Mouse (Mus musculus) cortical plate, adult 2 months (tissue): ENCODE results near the gene Ankfy1. TPM values are rescaled to one million over a fixed set of nuclear protein-coding genes. Genes with fewer than 3 reads are reported as not detected.
A peak's percentile ranks its signal among the peaks of the same experiment; 100 is the strongest.
"Not testable (repeated sequence)": the region's sequence is repeated elsewhere in the genome, so short reads cannot be mapped to it uniquely, and the experiment has no call there.

Experiments used
- H3K27ac ChIP-seq: fragments of 200-500 bp; 2 replicates; pipeline ENCODE4 v1.5.1; 2012; ENCODE audit warnings: low read length, control low read depth, inconsistent platforms; ENCODE audit not compliant: insufficient read depth
- H3K4me1 ChIP-seq: fragments of 200-500 bp; 2 replicates; pipeline ENCODE4 v1.6.1; 2011; ENCODE audit warnings: low read length; ENCODE audit not compliant: control insufficient read depth, insufficient read depth
- H3K4me3 ChIP-seq: fragments of 200-500 bp; 2 replicates; pipeline ENCODE4 v1.5.1; 2011; ENCODE audit warnings: mild to moderate bottlenecking, low read length, control low read depth; ENCODE audit not compliant: insufficient read depth
- CTCF ChIP-seq: fragments of 200-500 bp; IDR thresholded peaks from 2 replicates; pipeline ENCODE4 v1.5.1; 2011; ENCODE audit warnings: mild to moderate bottlenecking, control low read depth, low read length; ENCODE audit not compliant: insufficient read depth; ENCODE audit errors: extremely low read depth
- POLR2A ChIP-seq: fragments of 200-500 bp; IDR thresholded peaks from 2 replicates; pipeline ENCODE4 v1.6.1; 2011; ENCODE audit warnings: mild to moderate bottlenecking, low read length, control low read depth; ENCODE audit not compliant: insufficient read depth; ENCODE audit errors: extremely low read depth
- polyA plus RNA-seq: library from polyadenylated mRNA; depleted of rRNA; stranded (reverse); fragments of >200 nt; gene quantifications from 2 replicates; pipeline ENCODE4 v1.2.3, GENCODE M21; 2012

Gene Ankfy1
- polyA plus RNA-seq, 1 experiment, result 28.1 TPM

GRCm38 (mm10) chr11:72712721-72713120 lies 22.9 kb downstream of the Ankfy1 start:
- Histone ChIP-seq H3K27ac (no peak overlapping the region), H3K4me3 (no peak overlapping the region), H3K4me1 (peaks cover 2% of the 10 kb centered on the region; the same call in 1 of the 2 replicates)
- TF ChIP-seq POLR2A, result no peak
- no peak for TF ChIP-seq CTCF

- H3K27ac ChIP-seq, result no peak overlapping the region
- no peaks in the 10 kb centered on the region for H3K4me1 ChIP-seq
- H3K4me3 ChIP-seq, result no peak overlapping the region
- TF ChIP-seq POLR2A (no peak), CTCF (no peak)
These were observed 28.4 kb downstream of the Ankfy1 start for GRCm38 (mm10) chr11:72718161-72718560.

GRCm38 (mm10) chr11:72723165-72723564 lies 33.4 kb downstream of the Ankfy1 start:
- H3K4me3 ChIP-seq, result no peak overlapping the region
- H3K4me1 ChIP-seq, result no peaks in the 10 kb centered on the region
- TF ChIP-seq POLR2A, result no peak
- TF ChIP-seq CTCF, result no peak
- no peak overlapping the region for H3K27ac ChIP-seq

GRCm38 (mm10) chr11:72723871-72724270 lies 34.1 kb downstream of the Ankfy1 start:
- Histone ChIP-seq H3K4me1 (no peaks in the 10 kb centered on the region), H3K27ac (no peak overlapping the region), H3K4me3 (no peak overlapping the region)
- peak; percentile 35; the same call in 1 of the 2 replicates for TF ChIP-seq CTCF
- no peak for TF ChIP-seq POLR2A

GRCm38 (mm10) chr11:72726023-72726422 lies 36.2 kb downstream of the Ankfy1 start:
- no peak overlapping the region for H3K4me3 ChIP-seq
- no peak overlapping the region for H3K27ac ChIP-seq
- no peaks in the 10 kb centered on the region for H3K4me1 ChIP-seq
- TF ChIP-seq POLR2A (no peak), CTCF (peak; percentile 39)

GRCm38 (mm10) chr11:72733736-72734135 lies 43.9 kb downstream of the Ankfy1 start:
- Histone ChIP-seq H3K27ac (no peak overlapping the region), H3K4me1 (no peaks in the 10 kb centered on the region)
- TF ChIP-seq CTCF (no peak), POLR2A (no peak)

GRCm38 (mm10) chr11:72734840-72735518 lies 45.2 kb downstream of the Ankfy1 start:
- TF ChIP-seq POLR2A (no peak), CTCF (no peak)
- H3K27ac ChIP-seq, result no peak overlapping the region
- H3K4me3 ChIP-seq, result no peak overlapping the region
- peaks cover 2% of the 10 kb centered on the region; the same call in 1 of the 2 replicates for H3K4me1 ChIP-seq

More at GRCm38 (mm10) chr11:72733736-72734135, 43.9 kb downstream of the Ankfy1 start:
- H3K4me3 ChIP-seq, result no peak overlapping the region

GRCm38 (mm10) chr11:72735519-72735860 lies 45.7 kb downstream of the Ankfy1 start:
- Histone ChIP-seq H3K4me1 (peaks cover 2% of the 10 kb centered on the region; the same call in 1 of the 2 replicates), H3K4me3 (no peak overlapping the region), H3K27ac (no peak overlapping the region)
- no peak for TF ChIP-seq CTCF
- TF ChIP-seq POLR2A, result no peak

- peaks cover 2% of the 10 kb centered on the region; the same call in 1 of the 2 replicates for H3K4me1 ChIP-seq
- H3K27ac ChIP-seq, result no peak overlapping the region
- TF ChIP-seq POLR2A (no peak), CTCF (no peak)
- no peak overlapping the region for H3K4me3 ChIP-seq
These were observed 46.5 kb downstream of the Ankfy1 start for GRCm38 (mm10) chr11:72736320-72736719.

- H3K4me3 ChIP-seq, H3K27ac ChIP-seq, H3K4me1 ChIP-seq: not testable (repeated sequence)
These were observed 47.7 kb downstream of the Ankfy1 start for GRCm38 (mm10) chr11:72737517-72737916.

- no peak for TF ChIP-seq POLR2A
- no peak for TF ChIP-seq CTCF
- Histone ChIP-seq H3K27ac (no peak overlapping the region), H3K4me3 (no peak overlapping the region), H3K4me1 (peaks cover 3% of the 10 kb centered on the region; the same call in 1 of the 2 replicates)
These were observed 49.2 kb downstream of the Ankfy1 start for GRCm38 (mm10) chr11:72739048-72739447.
